Mouse (Mus musculus) cerebellum, adult 2 months (tissue): ENCODE data around the gene Pcsk1n. TPM values are rescaled to one million over a fixed set of nuclear protein-coding genes. Genes with fewer than 3 reads are reported as not detected.

Source experiments
- DNase-seq, 2 experiments: peaks; one replicate each; pipeline ENCODE4 v3.0.0; 2021
- H3K27ac ChIP-seq: fragments of 200-500 bp; 2 replicates; pipeline ENCODE4 v1.5.1; 2012; ENCODE audit warnings: low read length, control low read depth, inconsistent platforms; ENCODE audit not compliant: insufficient read depth
- H3K27me3 ChIP-seq: fragments of 200-500 bp; 2 replicates; pipeline ENCODE4 v1.6.1; 2012; ENCODE audit warnings: inconsistent platforms, mild to moderate bottlenecking, low read length, moderate library complexity; ENCODE audit not compliant: control insufficient read depth, insufficient read depth
- H3K4me1 ChIP-seq: fragments of 200-500 bp; 2 replicates; pipeline ENCODE4 v1.6.1; 2011; ENCODE audit warnings: low read length; ENCODE audit not compliant: control insufficient read depth, insufficient read depth
- H3K4me3 ChIP-seq: fragments of 200-500 bp; replicated peaks from 2 replicates; pipeline ENCODE3; 2011; ENCODE audit warnings: mild to moderate bottlenecking, low read depth, low read length, control low read depth; ENCODE audit not compliant: insufficient read depth
- CTCF ChIP-seq: fragments of 200-500 bp; IDR thresholded peaks from 2 replicates; pipeline ENCODE4 v1.5.1; 2011; ENCODE audit warnings: low read depth, mild to moderate bottlenecking, control low read depth, low read length, moderate library complexity, borderline replicate concordance; ENCODE audit not compliant: insufficient read depth
- POLR2A ChIP-seq: fragments of 200-500 bp; IDR thresholded peaks from 2 replicates; pipeline ENCODE4 v1.6.1; 2011; ENCODE audit warnings: low read length, control low read depth, borderline replicate concordance; ENCODE audit not compliant: insufficient read depth
- WGBS: fragments of 180-500 bp; shearing (Covaris S2); methylation state at CpG from one replicate; pipeline ENCODE4 v1.1.7; 2018; 5-methylcytosine and 5-hydroxymethylcytosine counted together
- polyA plus RNA-seq: library from polyadenylated mRNA; depleted of rRNA; stranded (reverse); fragments of >200 nt; gene quantifications from 2 replicates; pipeline ENCODE4 v1.2.3, GENCODE M21; 2012; rRNA removed

The Pcsk1n gene
- polyA plus RNA-seq, 1 experiment = 461 TPM

- no peak for TF ChIP-seq POLR2A
- TF ChIP-seq CTCF = no peak
- Histone ChIP-seq H3K4me3 (no peak overlapping the region), H3K27ac (no peak overlapping the region), H3K27me3 (no peaks in the 10 kb centered on the region), H3K4me1 (no peaks in the 10 kb centered on the region)
- DNase-seq = no peak
- 73% methylated on average over 7 of the region's 7 CpGs for WGBS
These were observed 30.5 kb downstream of the Pcsk1n start for GRCm38 (mm10) chrX:7950091-7950490.

DNA sequence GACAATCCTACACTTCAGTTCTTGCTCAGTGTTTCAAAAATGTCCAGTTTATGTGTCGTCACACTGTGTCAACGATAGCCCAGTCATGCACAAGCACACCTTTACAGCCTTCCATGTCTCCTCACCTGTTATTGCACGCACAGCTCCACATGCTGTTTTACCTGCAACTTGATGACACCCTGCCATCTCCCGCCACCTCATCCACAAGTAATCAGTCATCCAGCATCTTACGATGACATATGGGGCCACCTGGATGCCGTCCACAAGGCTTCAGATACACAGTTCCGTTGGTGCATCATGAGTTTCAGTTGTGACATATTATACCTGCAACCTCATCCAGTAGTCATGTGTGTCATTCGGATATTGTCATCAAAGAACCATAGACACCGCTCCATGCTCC, 39.2 kb downstream of the Pcsk1n start:
- Histone ChIP-seq H3K4me3 (no peak overlapping the region), H3K27ac (no peak overlapping the region), H3K27me3 (no peaks in the 10 kb centered on the region), H3K4me1 (no peaks in the 10 kb centered on the region)
- DNase-seq = no peak
- WGBS = 83% methylated on average over 9 of the region's 9 CpGs
- TF ChIP-seq POLR2A (no peak), CTCF (no peak)

GRCm38 (mm10) chrX:7963829-7964626, 44.4 kb downstream of the Pcsk1n start:
- Histone ChIP-seq H3K4me3 (no peak overlapping the region), H3K27me3 (no peaks in the 10 kb centered on the region), H3K4me1 (no peaks in the 10 kb centered on the region), H3K27ac (no peak overlapping the region)
- TF ChIP-seq POLR2A (no peak), CTCF (no peak)
- 71% methylated on average over 7 of the region's 7 CpGs for WGBS
- DNase-seq = no peak

DNA sequence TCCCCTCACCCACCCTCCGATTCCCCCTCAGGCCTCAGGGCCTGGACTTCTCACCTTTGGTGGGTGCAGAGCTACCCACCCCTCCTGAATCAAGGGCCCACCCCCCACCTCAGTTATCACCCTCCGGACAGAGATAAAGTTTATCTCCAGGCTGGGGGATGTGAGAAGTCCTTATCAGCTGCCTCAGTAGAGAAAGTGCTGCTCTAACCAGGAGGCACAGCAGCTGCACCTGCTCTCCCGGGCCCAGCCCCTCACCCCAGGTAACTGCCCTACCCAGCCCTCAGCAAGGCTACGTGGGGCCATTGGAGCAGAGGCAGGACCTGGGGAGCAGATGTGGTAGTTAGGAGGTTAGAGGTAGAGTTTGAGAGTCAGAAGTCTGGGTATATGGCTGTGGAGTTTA, 46.5 kb downstream of the Pcsk1n start:
- H3K27me3 ChIP-seq = no peaks in the 10 kb centered on the region
- WGBS = 92% methylated on average over 4 of the region's 4 CpGs
- no peak for TF ChIP-seq CTCF
- TF ChIP-seq POLR2A = no peak
- H3K4me3 ChIP-seq = no peak overlapping the region
- no peak overlapping the region for H3K27ac ChIP-seq
- DNase-seq = no peak
- H3K4me1 ChIP-seq = no peaks in the 10 kb centered on the region

- TF ChIP-seq POLR2A (no peak), CTCF (no peak)
- Histone ChIP-seq H3K4me3 (no peak overlapping the region), H3K4me1 (no peaks in the 10 kb centered on the region), H3K27me3 (no peaks in the 10 kb centered on the region), H3K27ac (no peak overlapping the region)
- 72% methylated on average over 9 of the region's 9 CpGs for WGBS
- no peak for DNase-seq
These were observed 48.1 kb downstream of the Pcsk1n start for GRCm38 (mm10) chrX:7967596-7968201.

GRCm38 (mm10) chrX:7968226-7968625, 48.6 kb downstream of the Pcsk1n start:
- no peaks in the 10 kb centered on the region for H3K4me1 ChIP-seq
- no peak for DNase-seq
- WGBS = 89% methylated on average over 8 of the region's 8 CpGs
- H3K27me3 ChIP-seq = no peaks in the 10 kb centered on the region
- H3K4me3 ChIP-seq = no peak overlapping the region
- TF ChIP-seq POLR2A = no peak
- no peak overlapping the region for H3K27ac ChIP-seq

DNA sequence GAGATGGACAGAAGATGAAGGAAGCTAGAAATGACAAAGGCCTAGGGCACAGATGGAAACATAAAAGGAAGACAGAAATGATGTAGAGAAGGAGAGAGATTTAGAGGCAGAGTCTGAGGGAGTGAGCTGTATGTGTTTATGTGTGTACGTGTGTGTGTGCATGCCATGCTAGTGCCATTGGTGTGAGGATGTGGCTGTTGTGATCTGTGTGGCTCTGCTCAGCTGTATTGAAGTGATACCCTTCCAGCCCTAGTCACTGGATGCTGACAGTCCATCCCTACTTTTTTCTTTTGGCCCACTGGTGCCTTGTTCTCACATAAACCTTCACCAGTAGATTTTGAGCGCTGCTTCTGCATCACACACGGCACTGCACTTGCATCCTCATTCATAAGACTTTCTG, 49.3 kb downstream of the Pcsk1n start:
- TF ChIP-seq POLR2A = no peak
- TF ChIP-seq CTCF = no peak
- Histone ChIP-seq H3K27me3 (no peaks in the 10 kb centered on the region), H3K4me3 (no peak overlapping the region), H3K4me1 (no peaks in the 10 kb centered on the region), H3K27ac (no peak overlapping the region)
- no peak for DNase-seq
- 86% methylated on average over 3 of the region's 3 CpGs for WGBS

DNA sequence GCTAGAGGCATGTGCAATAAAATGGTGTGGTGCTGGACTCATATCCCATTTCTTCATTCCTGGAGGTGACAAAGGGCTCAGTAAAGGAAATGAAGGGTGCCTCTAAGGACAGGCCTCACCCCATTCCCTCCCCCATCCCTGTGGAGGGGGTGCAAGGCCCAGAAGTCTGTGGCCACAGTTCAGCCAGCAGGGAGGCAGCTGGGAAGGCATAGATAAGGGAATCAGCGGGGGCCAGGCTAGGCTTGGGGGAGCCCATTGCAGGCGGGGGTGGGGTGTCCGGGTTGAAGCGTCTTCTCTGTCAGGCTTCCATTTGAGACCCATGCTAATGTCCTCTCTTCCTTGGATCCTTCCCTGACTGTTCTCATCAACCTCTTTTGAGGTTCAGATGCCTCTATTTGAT, 51.7 kb downstream of the Pcsk1n start:
- H3K4me3 ChIP-seq = no peak overlapping the region
- no peaks in the 10 kb centered on the region for H3K27me3 ChIP-seq
- 81% methylated on average over 4 of the region's 4 CpGs for WGBS
- no peak overlapping the region for H3K27ac ChIP-seq
- TF ChIP-seq CTCF (no peak), POLR2A (no peak)
- no peak for DNase-seq
- H3K4me1 ChIP-seq = no peaks in the 10 kb centered on the region

Other genes starting within 250 kb of the Pcsk1n start
- 5.2 and 6.5 TPM in 2 replicates for gene Plp2, start 248.4 kb upstream of the Pcsk1n start, polyA plus RNA-seq
- 2.2 and 2.6 TPM in 2 replicates for gene Magix, start 238.6 kb upstream of the Pcsk1n start, polyA plus RNA-seq
- 30.5 and 33.1 TPM in 2 replicates for gene Gpkow, start 222.7 kb upstream of the Pcsk1n start, polyA plus RNA-seq
- gene Wdr45, start 205.5 kb upstream of the Pcsk1n start, polyA plus RNA-seq = 81.8 and 82.7 TPM in 2 replicates
- 0.54 TPM in 1 of 2 replicates, not detected in the other for gene Gm45208, start 197.6 kb upstream of the Pcsk1n start, polyA plus RNA-seq
- 166 and 179 TPM in 2 replicates for gene Praf2, start 191.4 kb upstream of the Pcsk1n start, polyA plus RNA-seq
- gene Ccdc120, start 168.9 kb upstream of the Pcsk1n start, polyA plus RNA-seq = 68.3 and 82.6 TPM in 2 replicates
- gene Tfe3, start 157.3 kb upstream of the Pcsk1n start, polyA plus RNA-seq = 24.4 and 24.5 TPM in 2 replicates
- gene Gripap1, start 130.1 kb upstream of the Pcsk1n start, polyA plus RNA-seq = 110 TPM in 2 replicates
- gene Kcnd1, start 97.5 kb upstream of the Pcsk1n start, polyA plus RNA-seq = 5.9 and 7.6 TPM in 2 replicates
- gene Otud5, start 78.5 kb upstream of the Pcsk1n start, polyA plus RNA-seq = 49.4 and 52.5 TPM in 2 replicates
- gene Pim2, start 41.6 kb upstream of the Pcsk1n start, polyA plus RNA-seq = 47.9 and 50.5 TPM in 2 replicates
- gene Slc35a2, start 35.8 kb upstream of the Pcsk1n start, polyA plus RNA-seq = 40.6 and 46.8 TPM in 2 replicates
- gene Pqbp1, start 20.6 kb upstream of the Pcsk1n start, polyA plus RNA-seq = 165 and 174 TPM in 2 replicates
- 27.5 TPM in 2 replicates for gene Timm17b, start 20.5 kb upstream of the Pcsk1n start, polyA plus RNA-seq
- gene Gm10491, start 12.0 kb upstream of the Pcsk1n start, polyA plus RNA-seq = not detected in 2 replicates
- not detected in 2 replicates for gene Gm10490, start 10.3 kb upstream of the Pcsk1n start, polyA plus RNA-seq
- not detected in 2 replicates for gene Eras, start 8.8 kb downstream of the Pcsk1n start, polyA plus RNA-seq
- gene Hdac6, start 28.1 kb downstream of the Pcsk1n start, polyA plus RNA-seq = 66.2 and 71.0 TPM in 2 replicates
- not detected in 2 replicates for gene Gata1, start 58.2 kb downstream of the Pcsk1n start, polyA plus RNA-seq
- gene Glod5, start 98.7 kb downstream of the Pcsk1n start, polyA plus RNA-seq = 0.90 and 1.3 TPM in 2 replicates
- 22.3 and 22.7 TPM in 2 replicates for gene Suv39h1, start 154.9 kb downstream of the Pcsk1n start, polyA plus RNA-seq
- gene Was, start 170.7 kb downstream of the Pcsk1n start, polyA plus RNA-seq = 0.44 and 0.67 TPM in 2 replicates
- gene Wdr13, start 213.1 kb downstream of the Pcsk1n start, polyA plus RNA-seq = 131 and 141 TPM in 2 replicates
- 276 and 291 TPM in 2 replicates for gene Rbm3, start 226.1 kb downstream of the Pcsk1n start, polyA plus RNA-seq